Mouse (Mus musculus): ENCODE measurements at regions not wholly inside any gene's neighbourhood (a gene's known extent, or its start where the extent isn't known, plus 50 kb on each side); places are given as distances from the start of the nearest gene placed in this dataset.

GRCm38 (mm10) chr5:51397528-51397927 lies 170.0 kb downstream of the Ppargc1a start:
- no peak for DNase-seq (ENCODE audit: low spot score in 2 of 2)

DNA sequence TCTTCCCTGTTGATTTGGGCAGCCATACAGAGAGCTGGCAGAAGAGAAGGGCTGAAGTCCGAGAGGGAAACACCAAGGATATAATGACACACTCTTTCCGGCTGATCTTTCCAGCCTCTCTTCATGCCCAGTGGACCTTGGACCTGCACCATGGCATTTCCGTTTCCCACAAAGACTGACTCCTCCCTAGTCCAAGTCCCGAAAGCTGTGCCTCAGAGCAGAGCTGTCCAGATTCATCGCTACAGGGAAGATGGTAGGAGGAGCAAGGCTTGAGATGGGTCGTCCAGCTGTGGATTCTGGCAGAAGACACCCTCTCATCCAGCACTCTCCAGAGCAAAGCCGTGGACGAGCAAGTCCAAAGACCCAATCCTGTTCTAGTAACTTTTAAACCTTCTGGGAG lies 176.2 kb downstream of the Ppargc1a start:
- DNase-seq (ENCODE audit: low spot score in 2 of 2), result no peak

DNA sequence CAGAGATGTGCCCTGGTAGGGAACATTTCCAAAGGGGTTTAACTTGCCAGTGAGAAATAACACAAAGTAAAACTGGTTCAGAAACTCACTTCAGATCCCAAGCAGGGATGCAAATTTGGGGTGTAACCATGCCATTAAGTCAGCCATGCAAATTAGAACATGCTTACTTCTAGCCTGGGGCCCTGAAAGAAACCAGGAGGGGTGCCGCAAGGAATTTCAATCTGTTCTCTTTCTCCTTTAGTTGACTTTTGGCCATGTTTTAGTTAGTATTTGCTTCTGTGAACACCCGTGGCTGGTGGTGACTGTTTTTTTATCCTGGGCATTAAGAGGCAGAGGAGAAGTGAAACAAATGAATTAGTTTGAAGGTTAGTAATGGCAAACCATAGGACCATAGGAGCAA lies 179.8 kb downstream of the Ppargc1a start:
- no peak for DNase-seq (ENCODE audit: low spot score in 2 of 2)

DNA sequence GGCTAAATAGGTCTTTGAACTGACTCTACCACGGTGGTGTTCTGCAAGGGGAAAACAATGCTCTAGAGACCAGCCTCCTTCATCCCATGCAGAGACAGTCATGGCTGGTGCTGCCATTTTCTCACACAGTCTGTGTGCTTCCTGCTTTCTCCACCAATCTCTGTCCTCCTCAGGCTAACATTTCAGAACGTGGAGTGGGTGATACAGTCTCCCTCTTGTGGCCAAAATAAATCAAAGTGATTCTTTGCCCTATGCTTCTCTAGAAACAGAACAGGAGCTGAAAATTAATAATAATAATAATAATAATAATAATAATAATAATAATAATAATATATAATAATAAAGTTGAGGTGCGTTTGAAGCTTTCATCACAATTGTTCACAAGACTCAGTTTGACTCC lies 181.1 kb downstream of the Ppargc1a start:
- DNase-seq (ENCODE audit: low spot score in 2 of 2), result no peak

DNA sequence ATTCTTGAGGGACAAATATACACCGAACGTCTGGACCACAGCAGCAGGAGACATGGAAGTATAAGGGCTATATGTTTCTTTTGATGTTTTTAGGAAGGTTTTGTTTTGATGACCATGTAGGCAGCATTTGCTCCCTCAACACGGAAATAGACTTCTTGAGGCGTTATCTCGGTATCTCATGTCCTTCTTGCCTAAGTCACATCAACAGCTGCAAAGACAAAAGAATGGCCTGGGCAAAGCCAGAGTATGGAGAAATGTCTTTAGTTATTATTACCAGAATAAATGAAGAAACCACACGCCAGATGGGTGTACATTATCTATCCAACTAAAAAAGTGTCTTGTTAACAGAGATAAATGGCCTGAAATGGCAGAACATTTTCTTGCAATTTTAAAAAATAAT lies 183.2 kb downstream of the Ppargc1a start:
- no peak for DNase-seq (ENCODE audit: low spot score in 2 of 2)

DNA sequence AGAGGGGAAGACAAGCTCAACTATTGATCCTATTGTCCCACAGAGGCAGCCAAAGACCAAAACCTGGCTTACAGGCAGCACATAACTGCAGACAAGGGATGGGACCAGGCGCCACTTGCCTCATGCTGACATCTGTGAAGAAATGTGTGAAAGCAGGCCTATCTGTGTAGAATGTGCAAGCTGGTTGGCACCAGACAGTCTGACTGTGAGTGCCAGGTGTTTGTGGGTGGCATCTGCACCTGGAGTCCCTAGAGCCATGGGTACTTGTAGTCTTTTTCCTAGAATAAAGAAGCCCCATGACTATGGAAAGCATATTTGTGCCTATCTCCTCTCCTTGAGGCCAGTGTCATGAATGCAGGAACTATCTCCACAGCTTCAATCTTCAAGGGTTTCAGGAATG lies 208.4 kb downstream of the Ppargc1a start:
- DNase-seq (ENCODE audit: low spot score in 2 of 2), result no peak

DNA sequence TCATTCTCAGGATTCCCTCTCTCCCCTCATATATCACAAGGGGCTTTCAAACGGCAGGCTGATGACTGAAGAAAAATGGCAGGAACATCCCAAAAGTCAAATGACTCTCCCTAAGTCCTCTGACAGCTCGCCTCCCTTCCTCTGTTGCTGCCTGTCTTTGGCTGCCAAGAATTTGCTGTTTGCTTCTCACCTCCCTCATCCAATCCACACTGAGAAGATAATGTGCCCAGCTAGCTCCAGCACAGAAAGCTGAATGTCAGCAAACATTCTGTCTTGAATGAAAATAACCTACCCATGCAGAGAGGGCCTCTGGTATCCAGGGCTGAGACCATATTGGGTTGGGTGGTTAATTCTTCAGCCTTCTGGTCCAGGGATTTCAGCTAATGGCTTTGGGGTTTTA lies 219.3 kb downstream of the Ppargc1a start:
- DNase-seq (ENCODE audit: low spot score in 2 of 2), result no peak

- no peak for DNase-seq (ENCODE audit: low spot score in 2 of 2)
Measured at GRCm38 (mm10) chr5:51329142-51329541, 238.4 kb downstream of the Ppargc1a start.

DNA sequence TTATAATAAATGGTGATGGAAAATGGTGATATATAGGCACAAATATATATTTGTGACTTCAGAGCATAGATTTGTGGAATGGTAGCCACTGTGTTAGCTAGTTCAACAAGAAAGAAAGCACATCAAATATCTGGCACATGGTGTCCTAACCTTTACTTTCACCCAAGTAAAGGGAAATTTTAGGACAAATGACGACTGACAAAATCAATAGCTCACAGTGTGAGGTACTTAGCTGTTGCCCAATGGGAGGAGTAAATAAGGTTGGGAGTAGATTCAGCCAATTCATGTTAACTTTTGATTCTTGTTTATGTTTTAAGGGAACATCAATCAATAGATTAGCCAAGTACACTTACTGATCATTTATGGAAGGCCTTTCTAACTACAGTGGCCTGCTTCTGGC lies 278.3 kb downstream of the Ppargc1a start:
- DNase-seq (ENCODE audit: low spot score in 2 of 2), result no peak

DNA sequence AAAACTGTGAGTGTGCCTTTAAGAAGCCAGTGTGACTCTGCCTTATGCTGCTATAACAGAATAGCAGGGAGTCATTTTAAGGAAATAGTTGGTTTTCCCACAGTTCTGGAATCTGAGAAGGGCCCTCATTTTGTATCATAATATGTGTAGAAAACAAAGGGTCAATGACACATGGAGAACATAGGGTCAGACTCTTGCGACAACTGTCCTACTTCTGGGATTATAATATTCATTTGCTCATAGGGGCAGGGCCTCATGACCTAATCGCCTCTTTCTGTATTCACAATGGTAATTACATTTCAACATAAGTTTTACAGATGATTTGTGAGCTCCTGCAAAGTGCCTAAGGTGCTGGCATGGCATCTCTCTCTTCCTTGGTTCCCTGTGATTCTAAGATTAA lies 279.3 kb downstream of the Ppargc1a start:
- DNase-seq (ENCODE audit: low spot score in 2 of 2), result no peak

DNA sequence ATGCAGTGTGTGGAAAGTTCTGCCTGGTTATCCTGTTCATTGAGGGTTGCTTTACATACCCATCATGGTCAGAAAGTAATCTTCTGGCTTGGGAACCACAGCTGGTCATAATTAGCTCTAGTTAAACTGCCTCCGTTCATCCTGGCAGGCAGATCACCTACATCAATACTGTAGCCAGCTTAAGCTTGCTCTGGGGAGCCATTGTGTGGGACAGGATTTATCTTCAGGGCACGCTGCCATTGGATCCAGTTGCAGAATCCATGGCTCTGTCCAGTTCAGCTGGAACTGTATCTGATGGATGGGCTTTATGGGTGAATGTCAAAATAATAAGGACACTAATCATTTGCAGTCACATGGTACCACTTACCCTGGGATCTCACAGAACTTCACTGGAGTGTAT lies 326.4 kb downstream of the Ppargc1a start:
- DNase-seq (ENCODE audit: low spot score in 2 of 2), result no peak

- DNase-seq (ENCODE audit: low spot score in 2 of 2), result no peak
Measured at GRCm38 (mm10) chr5:51234004-51234355, 333.5 kb downstream of the Ppargc1a start.

- no peak for DNase-seq (ENCODE audit: low spot score in 2 of 2)
Measured at GRCm38 (mm10) chr5:51233271-51234003, 334.1 kb downstream of the Ppargc1a start.

DNA sequence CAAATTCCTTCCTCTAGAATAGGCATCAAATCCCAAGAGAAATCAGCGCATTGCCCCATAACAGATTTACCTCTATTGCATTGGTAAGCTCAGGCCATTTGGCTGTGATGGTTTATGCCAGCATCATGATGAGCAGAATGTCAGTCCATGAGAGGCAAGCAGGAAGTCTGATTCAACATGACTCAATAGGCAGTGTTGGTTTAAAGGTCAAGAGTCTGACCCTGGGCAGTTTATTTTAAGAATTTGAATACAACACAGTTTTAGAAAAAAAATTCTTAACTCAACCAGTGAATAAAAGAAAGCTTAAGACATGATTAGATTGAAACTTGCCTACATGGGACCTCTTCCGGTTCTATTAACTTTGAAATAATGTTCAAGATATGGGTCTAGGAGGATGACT lies 337.7 kb downstream of the Ppargc1a start:
- no peak for DNase-seq (ENCODE audit: low spot score in 2 of 2)

DNA sequence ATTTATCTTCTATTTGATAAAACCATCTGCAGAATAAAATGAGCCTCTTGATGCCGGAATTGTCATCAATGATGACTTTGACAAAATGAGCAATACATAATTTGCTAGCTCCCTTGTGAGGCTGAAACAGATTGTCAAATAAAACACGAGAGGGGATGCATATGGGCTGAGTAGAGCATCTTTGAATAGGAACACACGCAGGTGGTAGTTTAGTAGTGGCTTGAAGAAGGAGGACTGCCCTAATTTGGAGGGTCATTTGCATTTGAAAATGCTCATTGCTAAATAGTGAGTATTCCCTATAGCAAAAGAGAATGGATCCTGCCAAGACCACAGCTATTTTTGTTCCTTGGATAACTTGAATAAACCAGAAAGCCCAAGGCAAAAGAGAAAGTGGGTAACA lies 339.5 kb downstream of the Ppargc1a start:
- DNase-seq (ENCODE audit: low spot score in 2 of 2), result no peak

DNA sequence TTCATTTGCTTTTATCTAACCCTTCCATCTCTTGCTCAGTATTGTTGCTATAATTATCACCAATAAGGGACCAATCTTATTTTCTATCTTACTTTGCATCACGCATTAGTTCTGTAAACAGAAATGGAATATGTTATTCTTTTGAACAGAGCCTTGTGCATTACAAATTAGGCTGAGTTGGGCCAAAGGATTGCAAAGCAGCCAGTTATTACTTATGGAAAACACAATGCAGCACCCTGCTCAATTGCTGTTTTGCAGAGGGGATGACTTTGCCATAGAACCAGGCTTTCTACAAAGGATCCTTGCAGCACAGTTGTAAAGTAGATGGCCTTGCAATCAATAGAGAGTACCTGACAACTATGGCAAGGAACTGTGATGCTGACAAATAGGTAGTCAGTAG lies 364.3 kb downstream of the Ppargc1a start:
- no peak for DNase-seq (ENCODE audit: low spot score in 2 of 2)

- no peak for DNase-seq (ENCODE audit: low spot score in 2 of 2)
Measured at GRCm38 (mm10) chr5:51202525-51203215, 364.9 kb downstream of the Ppargc1a start.

- no peak for DNase-seq (ENCODE audit: low spot score in 2 of 2)
Measured at GRCm38 (mm10) chr5:51196393-51197347, 370.9 kb downstream of the Ppargc1a start.

GRCm38 (mm10) chr5:51190661-51191060 lies 376.9 kb downstream of the Ppargc1a start:
- no peak for DNase-seq (ENCODE audit: low spot score in 2 of 2)

GRCm38 (mm10) chr5:51169828-51170227 lies 397.7 kb downstream of the Ppargc1a start:
- no peak for DNase-seq (ENCODE audit: low spot score in 2 of 2)

DNA sequence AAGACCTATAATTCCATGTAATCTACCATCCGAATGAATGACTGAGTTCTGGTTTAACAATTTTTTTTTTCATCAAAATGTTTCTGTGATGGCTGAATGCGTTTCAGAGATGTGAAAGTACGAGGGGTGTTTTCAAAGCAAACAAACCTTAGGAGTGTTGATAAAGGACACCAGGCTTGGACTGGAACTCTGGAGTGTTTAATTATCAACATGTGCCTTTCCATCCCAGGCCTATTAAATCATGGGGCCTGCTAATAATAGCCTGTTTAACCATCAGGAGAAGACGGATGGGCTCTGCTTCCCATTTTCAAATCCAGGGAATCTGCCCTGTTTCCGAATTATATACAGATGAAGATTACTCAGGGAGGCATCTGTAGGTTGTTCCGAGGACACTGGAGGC lies 399.3 kb downstream of the Ppargc1a start:
- DNase-seq (ENCODE audit: low spot score in 2 of 2), result no peak

DNA sequence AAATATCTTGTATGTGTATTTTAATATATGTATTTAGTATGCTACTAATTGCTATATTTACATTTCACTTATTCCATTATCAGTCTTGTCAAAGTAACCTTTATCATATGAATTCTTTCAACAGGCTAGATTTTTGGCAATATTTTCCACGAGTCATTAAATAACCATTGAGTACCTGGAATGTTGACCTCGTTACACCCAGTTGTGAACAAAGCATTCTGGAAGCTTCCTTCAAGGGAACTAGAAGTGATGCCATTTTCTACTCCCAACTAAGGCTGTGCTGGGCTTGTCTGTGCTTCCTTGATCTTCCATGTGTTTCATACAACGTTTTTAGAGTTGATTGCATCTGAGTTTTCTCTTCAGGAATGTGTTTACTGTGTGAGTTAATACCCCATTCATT lies 410.6 kb downstream of the Ppargc1a start:
- DNase-seq (ENCODE audit: low spot score in 2 of 2), result no peak

Measured in adrenal gland, postnatal 4 days (tissue).